Mouse (Mus musculus): ENCODE measurements around the gene Cpox. TPM values are rescaled to one million over a fixed set of nuclear protein-coding genes. Genes with fewer than 3 reads are reported as not detected.

Cpox gene
- total RNA-seq, 1 experiment, result 16.8 TPM

DNA sequence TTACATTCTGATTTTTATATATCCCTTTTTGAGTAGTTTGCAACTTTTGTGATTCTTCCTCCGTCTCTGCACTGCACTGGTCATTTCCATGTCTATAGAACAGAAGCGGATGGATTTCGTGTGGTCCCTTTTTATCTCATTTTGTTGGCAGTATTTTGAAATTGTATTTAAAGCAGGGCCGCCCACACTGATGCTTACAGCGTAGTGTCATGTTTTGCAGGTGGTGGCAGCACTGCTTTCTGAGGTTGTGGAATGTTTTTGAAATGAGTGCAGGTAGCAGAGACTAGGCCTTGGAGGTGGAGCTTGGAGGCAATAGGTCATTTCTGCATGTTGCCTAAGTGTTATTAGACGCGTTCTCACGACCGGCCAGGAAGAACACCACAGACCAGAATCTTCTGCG, 20.1 kb upstream of the Cpox start:
- in situ Hi-C loops (cut with MboI; ENCODE audit: low sequenced_read_pairs in 2 of 2, unreplicated experiment in 2 of 2), result no loop called here

DNA sequence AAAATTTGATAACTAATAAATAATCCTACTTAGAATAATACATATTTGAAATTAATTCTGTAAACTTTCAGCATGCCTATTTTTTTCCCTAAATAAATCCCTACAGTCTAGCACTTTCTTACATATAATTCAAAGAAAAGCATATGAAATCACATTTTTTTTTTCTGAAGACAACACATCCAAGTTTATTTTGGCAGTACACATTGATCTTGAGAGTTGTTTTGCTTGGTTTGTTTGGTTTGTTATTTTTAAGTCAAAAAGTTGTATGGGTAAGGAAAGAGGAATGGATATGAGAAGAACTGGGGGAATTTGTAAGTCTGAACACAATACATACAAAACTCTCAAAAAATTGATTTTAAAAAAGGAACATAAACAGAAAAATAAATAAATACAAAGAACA, 14.3 kb upstream of the Cpox start:
- TF ChIP-seq ZNF384 (IDR thresholded peaks at IDR 0.05; ENCODE audit: low read depth, low read length), result no peak
- no peaks in the 10 kb centered on the region for H3K9me3 ChIP-seq (ENCODE audit: control insufficient read depth, insufficient read depth, low read depth, low read length)

More for the DNA sequence above, 20.1 kb upstream of the Cpox start:
- DNase-seq (ENCODE audit: low read depth, low spot score), result no peak
- TF ChIP-seq CHD2 (IDR thresholded peaks at IDR 0.05; ENCODE audit: low read depth, low read length) (no peak), MAFK (IDR thresholded peaks at IDR 0.05; ENCODE audit: insufficient read depth, low read depth, low read length) (no peak), HCFC1 (IDR thresholded peaks at IDR 0.05; ENCODE audit: borderline replicate concordance, insufficient read depth, low read length) (no peak)
- H3K4me1 ChIP-seq (ENCODE audit: control insufficient read depth in 2 of 2, insufficient read depth in 2 of 2, low read length in 2 of 2, poor library complexity in 1 of 2), result no peaks in the 10 kb centered on the region
- H3K4me3 ChIP-seq (ENCODE audit: insufficient read depth in 1 of 2, low read depth in 1 of 2, low read length in 2 of 2, poor library complexity in 1 of 2, severe bottlenecking in 1 of 2), result no peak overlapping the region
- H3K27ac ChIP-seq (ENCODE audit: insufficient read depth, low read depth, low read length, poor library complexity, severe bottlenecking), result no peak overlapping the region
- H3K9me3 ChIP-seq (ENCODE audit: control insufficient read depth, insufficient read depth, low read depth, low read length), result no peaks in the 10 kb centered on the region
- no peaks in the 10 kb centered on the region for H3K36me3 ChIP-seq (ENCODE audit: control insufficient read depth, insufficient read depth, low read length, poor library complexity, severe bottlenecking)
- H3K9ac ChIP-seq (ENCODE audit: insufficient read depth, low read depth, low read length, poor library complexity, severe bottlenecking), result no peak overlapping the region

DNA sequence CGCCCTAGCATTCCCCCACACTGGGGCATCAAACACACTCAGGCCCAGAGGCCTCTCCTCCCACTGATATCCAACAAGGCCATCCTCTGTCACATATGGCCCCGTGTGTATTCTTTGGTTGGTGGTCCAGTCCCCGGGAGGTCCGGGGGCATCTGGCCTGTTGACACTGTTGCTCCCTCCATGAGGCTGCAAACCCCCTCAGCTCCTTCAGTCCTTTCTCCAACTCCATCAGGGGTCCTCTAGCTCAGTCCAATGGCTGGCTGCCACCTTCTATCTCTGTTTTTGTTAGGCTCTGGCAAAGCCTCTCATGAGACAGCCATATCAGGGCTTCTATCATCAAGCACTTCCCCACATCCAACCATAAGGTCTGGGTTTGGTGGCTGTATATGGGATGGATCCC, 13.6 kb upstream of the Cpox start:
- no peak overlapping the region for H3K27ac ChIP-seq (ENCODE audit: insufficient read depth, low read depth, low read length, poor library complexity, severe bottlenecking)
- TF ChIP-seq HCFC1 (IDR thresholded peaks at IDR 0.05; ENCODE audit: borderline replicate concordance, insufficient read depth, low read length) (no peak), MAFK (IDR thresholded peaks at IDR 0.05; ENCODE audit: insufficient read depth, low read depth, low read length) (no peak), ZNF384 (IDR thresholded peaks at IDR 0.05; ENCODE audit: low read depth, low read length) (no peak), ZC3H11A (IDR thresholded peaks at IDR 0.05; ENCODE audit: borderline replicate concordance, low read depth, low read length) (no peak), CHD2 (IDR thresholded peaks at IDR 0.05; ENCODE audit: low read depth, low read length) (no peak)
- no peaks in the 10 kb centered on the region for H3K36me3 ChIP-seq (ENCODE audit: control insufficient read depth, insufficient read depth, low read length, poor library complexity, severe bottlenecking)
- no peak overlapping the region for H3K9ac ChIP-seq (ENCODE audit: insufficient read depth, low read depth, low read length, poor library complexity, severe bottlenecking)
- no peaks in the 10 kb centered on the region for H3K9me3 ChIP-seq (ENCODE audit: control insufficient read depth, insufficient read depth, low read depth, low read length)
- no peak for DNase-seq (ENCODE audit: low read depth, low spot score)
- H3K4me3 ChIP-seq (ENCODE audit: insufficient read depth in 1 of 2, low read depth in 1 of 2, low read length in 2 of 2, poor library complexity in 1 of 2, severe bottlenecking in 1 of 2), result no peak overlapping the region
- in situ Hi-C loops (cut with MboI; ENCODE audit: low sequenced_read_pairs in 2 of 2, unreplicated experiment in 2 of 2), result no loop called here
- H3K4me1 ChIP-seq (ENCODE audit: control insufficient read depth in 2 of 2, insufficient read depth in 2 of 2, low read length in 2 of 2, poor library complexity in 1 of 2), result no peaks in the 10 kb centered on the region

More for the DNA sequence above, 14.3 kb upstream of the Cpox start:
- Histone ChIP-seq H3K4me3 (ENCODE audit: insufficient read depth in 1 of 2, low read depth in 1 of 2, low read length in 2 of 2, poor library complexity in 1 of 2, severe bottlenecking in 1 of 2) (no peak overlapping the region), H3K27ac (ENCODE audit: insufficient read depth, low read depth, low read length, poor library complexity, severe bottlenecking) (no peak overlapping the region), H3K4me1 (ENCODE audit: control insufficient read depth in 2 of 2, insufficient read depth in 2 of 2, low read length in 2 of 2, poor library complexity in 1 of 2) (no peaks in the 10 kb centered on the region), H3K9ac (ENCODE audit: insufficient read depth, low read depth, low read length, poor library complexity, severe bottlenecking) (no peak overlapping the region), H3K36me3 (ENCODE audit: control insufficient read depth, insufficient read depth, low read length, poor library complexity, severe bottlenecking) (no peaks in the 10 kb centered on the region)
- DNase-seq (ENCODE audit: low read depth, low spot score), result no peak
- in situ Hi-C loops (cut with MboI; ENCODE audit: low sequenced_read_pairs in 2 of 2, unreplicated experiment in 2 of 2), result no loop called here

DNA sequence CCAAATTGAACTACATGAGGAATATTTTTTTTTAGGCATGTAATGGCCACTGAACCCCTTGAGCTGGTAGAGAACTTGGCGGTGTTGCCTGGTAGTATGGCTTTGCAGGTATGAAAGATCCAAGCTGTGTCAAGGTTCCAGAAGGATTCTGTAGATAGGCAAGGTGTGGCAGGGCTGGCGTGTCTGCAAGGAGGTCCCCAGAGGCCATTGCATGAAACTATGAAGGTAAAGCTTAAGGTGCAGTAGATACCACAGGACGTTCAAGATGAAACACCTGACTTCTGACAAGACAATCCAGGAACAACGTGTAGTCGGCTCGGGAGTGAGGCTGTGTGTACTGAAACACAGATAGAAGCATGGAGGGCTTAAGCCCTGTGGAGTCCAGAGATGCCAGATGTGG, 11.4 kb upstream of the Cpox start:
- Histone ChIP-seq H3K4me1 (ENCODE audit: control insufficient read depth in 2 of 2, insufficient read depth in 2 of 2, low read length in 2 of 2, poor library complexity in 1 of 2) (no peaks in the 10 kb centered on the region), H3K4me3 (ENCODE audit: insufficient read depth in 1 of 2, low read depth in 1 of 2, low read length in 2 of 2, poor library complexity in 1 of 2, severe bottlenecking in 1 of 2) (no peak overlapping the region), H3K9me3 (ENCODE audit: control insufficient read depth, insufficient read depth, low read depth, low read length) (no peaks in the 10 kb centered on the region), H3K27ac (ENCODE audit: insufficient read depth, low read depth, low read length, poor library complexity, severe bottlenecking) (no peak overlapping the region), H3K36me3 (ENCODE audit: control insufficient read depth, insufficient read depth, low read length, poor library complexity, severe bottlenecking) (no peaks in the 10 kb centered on the region), H3K9ac (ENCODE audit: insufficient read depth, low read depth, low read length, poor library complexity, severe bottlenecking) (no peak overlapping the region)
- no peak for DNase-seq (ENCODE audit: low read depth, low spot score)
- TF ChIP-seq ZC3H11A (IDR thresholded peaks at IDR 0.05; ENCODE audit: borderline replicate concordance, low read depth, low read length) (no peak), HCFC1 (IDR thresholded peaks at IDR 0.05; ENCODE audit: borderline replicate concordance, insufficient read depth, low read length) (no peak), ZNF384 (IDR thresholded peaks at IDR 0.05; ENCODE audit: low read depth, low read length) (no peak)
- in situ Hi-C loops (cut with MboI; ENCODE audit: low sequenced_read_pairs in 2 of 2, unreplicated experiment in 2 of 2), result no loop called here

DNA sequence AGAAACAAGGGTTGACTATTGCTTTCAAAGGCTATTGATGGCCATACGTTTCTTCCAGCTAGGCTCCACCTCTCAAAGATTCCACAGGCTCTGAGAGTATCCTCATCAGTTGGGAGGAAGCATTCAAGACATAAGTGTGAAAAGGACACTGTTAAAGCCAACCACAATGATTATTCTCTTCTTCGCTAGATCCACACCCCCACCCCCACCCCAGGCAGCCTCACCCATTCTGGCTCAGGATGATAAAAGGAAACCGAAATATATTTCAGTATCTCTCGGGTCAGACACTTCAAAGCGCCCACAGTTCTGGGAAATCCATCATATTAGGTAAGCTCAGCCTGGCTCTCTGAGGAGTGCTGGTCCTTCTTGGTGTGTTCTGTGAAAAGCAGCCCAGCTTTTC, 8.3 kb upstream of the Cpox start:
- Histone ChIP-seq H3K27ac (ENCODE audit: insufficient read depth, low read depth, low read length, poor library complexity, severe bottlenecking) (no peak overlapping the region), H3K9me3 (ENCODE audit: control insufficient read depth, insufficient read depth, low read depth, low read length) (no peaks in the 10 kb centered on the region), H3K4me1 (ENCODE audit: control insufficient read depth in 2 of 2, insufficient read depth in 2 of 2, low read length in 2 of 2, poor library complexity in 1 of 2) (no peaks in the 10 kb centered on the region), H3K9ac (ENCODE audit: insufficient read depth, low read depth, low read length, poor library complexity, severe bottlenecking) (no peak overlapping the region), H3K4me3 (ENCODE audit: insufficient read depth in 1 of 2, low read depth in 1 of 2, low read length in 2 of 2, poor library complexity in 1 of 2, severe bottlenecking in 1 of 2) (no peak overlapping the region), H3K36me3 (ENCODE audit: control insufficient read depth, insufficient read depth, low read length, poor library complexity, severe bottlenecking) (no peaks in the 10 kb centered on the region)
- TF ChIP-seq HCFC1 (IDR thresholded peaks at IDR 0.05; ENCODE audit: borderline replicate concordance, insufficient read depth, low read length) (no peak), MAFK (IDR thresholded peaks at IDR 0.05; ENCODE audit: insufficient read depth, low read depth, low read length) (no peak), ZNF384 (IDR thresholded peaks at IDR 0.05; ENCODE audit: low read depth, low read length) (no peak), ZC3H11A (IDR thresholded peaks at IDR 0.05; ENCODE audit: borderline replicate concordance, low read depth, low read length) (no peak), CHD2 (IDR thresholded peaks at IDR 0.05; ENCODE audit: low read depth, low read length) (no peak)
- DNase-seq (ENCODE audit: low read depth, low spot score), result no peak
- in situ Hi-C loops (cut with MboI; ENCODE audit: low sequenced_read_pairs in 2 of 2, unreplicated experiment in 2 of 2), result no loop called here
